Mouse (Mus musculus) gastrocnemius, postnatal 25 days (tissue): ENCODE results near the gene Gm11037. TPM values are rescaled to one million over a fixed set of nuclear protein-coding genes. Genes with fewer than 3 reads are reported as not detected.
A peak's percentile ranks its signal among the peaks of the same experiment; 100 is the strongest.

ENCODE experiments used
- DNase-seq: peaks from one replicate; pipeline ENCODE4 v3.0.0; 2022
- long read RNA-seq, 2 experiments: library from polyadenylated mRNA; stranded (forward); transcript quantifications; one replicate each; pipeline ENCODE4 v2.0.0; 2021
- total RNA-seq, 2 experiments: library from RNA; stranded (reverse); gene quantifications; 1 replicate in 1 of 2; 2 replicates in 1 of 2; pipeline ENCODE4 v1.2.3; 2021

Gm11037 gene
- total RNA-seq, result not detected
- long read RNA-seq, experiment 1, result 0 reads
- long read RNA-seq, experiment 2, result 0 reads

GRCm38 (mm10) chr2:131132930-131133547 is at the start of gene Gm11037:
Gene Gm11037 (plus strand): TSS chr2:131133497.
- DNase-seq, result no peak

GRCm38 (mm10) chr2:131084206-131084605 is 49.1 kb upstream of the Gm11037 start:
- DNase-seq, result no peak

DNA sequence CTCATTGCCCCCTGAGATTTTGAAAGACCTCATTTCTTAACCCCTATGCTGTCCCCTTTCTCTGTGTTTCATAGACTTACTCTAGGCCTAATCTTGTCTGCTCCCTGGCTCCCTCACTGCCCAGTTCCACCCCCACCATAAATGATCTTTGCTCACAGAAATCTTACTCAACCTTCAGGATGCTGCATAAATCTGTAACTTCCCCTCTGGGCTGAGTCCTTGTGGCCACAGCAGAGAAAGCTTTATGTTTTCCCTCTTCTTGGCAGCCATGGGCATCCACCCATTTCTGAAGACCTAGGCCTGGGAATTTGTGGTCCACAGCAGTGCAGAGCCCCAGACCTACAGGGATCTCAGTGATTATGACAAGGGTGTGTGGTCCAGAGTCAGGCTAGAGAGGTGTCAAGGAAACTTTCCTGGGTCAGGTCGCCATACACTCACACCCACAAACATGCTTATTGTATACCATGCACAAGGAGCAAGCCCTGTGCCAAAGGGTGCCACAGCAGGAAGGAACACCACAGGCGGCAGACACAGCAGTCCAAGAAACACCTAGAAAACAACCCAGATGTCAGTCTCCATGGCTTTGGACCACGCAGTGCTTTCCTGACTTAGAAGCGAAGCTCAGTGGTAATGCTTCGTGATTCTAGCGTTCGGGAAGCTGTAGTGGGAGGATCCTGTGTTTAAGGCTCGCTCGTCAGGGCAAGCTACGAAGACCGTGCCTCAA is 46.5 kb upstream of the Gm11037 start, which contains the start of gene Siglec1:
Siglec1 (minus strand) TSS at position 99 of the 724 bp plus-strand sequence.
- no peak for DNase-seq

DNA sequence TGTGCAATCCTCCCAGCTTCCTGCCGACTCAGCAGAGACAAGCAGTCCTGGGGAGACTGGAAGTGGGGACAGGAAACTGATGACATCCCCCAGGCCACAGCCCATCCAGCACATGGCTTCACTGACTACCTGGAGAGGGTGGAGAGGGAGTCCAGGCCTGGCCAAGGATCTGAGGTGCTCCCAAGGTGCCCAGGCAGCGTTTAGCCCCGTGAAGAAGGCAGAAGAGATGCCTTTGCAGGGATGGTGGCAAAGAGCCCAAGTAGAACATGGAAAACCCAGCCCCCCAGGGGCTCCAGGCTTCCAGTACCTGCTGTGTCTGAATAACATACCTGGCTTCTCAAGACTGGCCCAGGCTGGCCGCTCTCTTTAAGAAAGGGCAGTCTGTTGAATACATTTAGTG is 44.7 kb upstream of the Gm11037 start:
- DNase-seq, result no peak

DNA sequence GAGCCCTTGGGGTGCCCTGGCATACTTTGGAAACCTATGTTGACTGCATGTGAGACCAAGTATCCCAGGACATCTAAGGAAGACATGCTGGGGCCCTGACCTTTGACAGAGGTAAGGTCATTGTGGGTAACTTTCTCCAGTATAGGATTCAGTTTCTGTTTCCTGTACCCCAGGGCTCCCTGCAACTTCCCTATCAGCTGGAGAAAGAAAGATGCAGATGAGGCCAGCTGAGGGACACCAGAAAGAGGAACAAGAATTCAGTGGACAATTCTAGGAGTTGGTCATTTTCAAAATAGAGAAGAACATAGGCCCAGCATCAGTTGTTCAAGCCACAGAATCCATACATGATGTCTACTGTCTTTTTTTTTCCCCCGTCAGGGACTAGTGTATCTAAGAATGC is 43.7 kb upstream of the Gm11037 start:
- DNase-seq, result no peak

DNA sequence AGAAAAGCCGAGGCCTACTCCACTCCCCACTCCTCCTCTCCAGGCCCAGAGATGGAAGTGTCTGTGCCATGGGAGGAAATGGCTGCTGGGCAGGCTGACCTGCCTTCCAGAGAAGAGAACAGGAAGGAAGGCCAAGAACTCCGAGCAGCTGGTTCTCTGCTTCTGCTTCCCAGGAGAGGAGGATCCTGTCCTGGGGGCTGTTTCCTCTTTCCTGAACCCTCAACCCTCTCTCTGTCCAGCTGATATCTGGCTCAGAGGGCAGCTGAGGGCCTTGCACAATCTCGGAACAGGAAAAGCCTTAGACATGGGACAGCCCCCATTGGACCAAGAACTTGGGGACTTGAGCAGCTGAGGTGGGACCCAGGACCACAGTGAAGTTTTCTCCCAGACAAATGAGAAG is 42.4 kb upstream of the Gm11037 start:
- DNase-seq, result peak; percentile 16

DNA sequence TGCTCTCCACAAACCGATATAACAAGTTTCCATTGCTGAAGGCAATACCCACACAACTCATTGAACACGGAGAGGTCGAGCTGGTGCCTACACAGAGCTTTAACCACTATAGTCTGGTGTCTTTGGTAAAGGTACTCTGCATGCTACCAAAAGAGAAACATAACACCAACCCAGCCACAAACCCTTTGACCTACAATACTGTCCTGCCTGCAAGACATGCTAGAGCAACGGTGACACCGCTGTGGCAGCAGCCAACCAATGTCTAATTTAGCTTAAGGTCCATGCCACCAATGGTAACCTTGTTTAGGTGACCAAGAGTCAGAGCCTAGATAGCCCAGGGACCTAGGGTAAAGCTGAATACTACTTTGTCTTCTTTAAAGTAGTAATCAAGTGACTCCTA is 39.7 kb upstream of the Gm11037 start:
- no peak for DNase-seq

DNA sequence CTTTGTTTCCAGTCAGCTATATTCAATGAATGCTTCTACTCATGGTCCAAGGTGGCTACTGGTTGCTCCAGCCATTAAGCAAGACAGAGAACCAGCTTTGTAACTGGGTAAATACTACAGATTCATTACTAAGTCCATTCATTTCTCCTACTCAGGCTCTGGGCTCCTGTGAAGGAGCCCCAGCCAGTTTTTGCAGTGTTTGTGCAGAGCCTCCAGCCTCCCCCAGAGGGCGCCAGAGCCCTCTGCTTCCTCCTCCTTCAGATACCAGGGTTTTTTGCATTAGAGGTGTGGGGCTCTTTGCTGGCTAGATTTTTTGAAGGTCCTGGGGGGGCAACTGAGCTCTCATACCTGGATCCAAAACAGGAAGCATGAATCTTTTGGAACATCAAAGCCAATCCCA is 38.5 kb upstream of the Gm11037 start:
- peak; percentile 61 for DNase-seq

- peak; percentile 71 for DNase-seq
These were observed 37.0 kb upstream of the Gm11037 start for GRCm38 (mm10) chr2:131096101-131096795.

DNA sequence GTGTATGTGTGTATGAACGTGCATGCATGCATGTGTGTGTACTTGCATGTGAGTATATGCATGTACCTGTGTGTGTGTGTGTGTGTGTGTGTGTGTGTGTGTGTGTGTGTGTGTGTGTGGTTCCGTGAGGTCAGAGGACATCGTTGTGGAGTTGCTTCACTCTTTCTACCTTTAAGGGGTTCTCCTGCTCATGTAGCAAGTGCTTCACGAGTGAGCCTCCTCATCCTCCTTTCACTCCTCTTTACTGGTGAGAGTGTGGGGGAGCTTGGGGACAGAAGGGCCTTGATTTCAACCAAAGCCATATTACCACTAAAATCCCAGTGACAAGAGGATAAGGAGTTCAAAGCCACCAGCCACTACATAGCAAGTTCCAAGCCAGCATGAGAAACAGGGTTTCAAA is 36.2 kb upstream of the Gm11037 start:
- peak; percentile 3 for DNase-seq

- DNase-seq, result peak; percentile 3
These were observed 31.8 kb upstream of the Gm11037 start for GRCm38 (mm10) chr2:131101530-131101929.

DNA sequence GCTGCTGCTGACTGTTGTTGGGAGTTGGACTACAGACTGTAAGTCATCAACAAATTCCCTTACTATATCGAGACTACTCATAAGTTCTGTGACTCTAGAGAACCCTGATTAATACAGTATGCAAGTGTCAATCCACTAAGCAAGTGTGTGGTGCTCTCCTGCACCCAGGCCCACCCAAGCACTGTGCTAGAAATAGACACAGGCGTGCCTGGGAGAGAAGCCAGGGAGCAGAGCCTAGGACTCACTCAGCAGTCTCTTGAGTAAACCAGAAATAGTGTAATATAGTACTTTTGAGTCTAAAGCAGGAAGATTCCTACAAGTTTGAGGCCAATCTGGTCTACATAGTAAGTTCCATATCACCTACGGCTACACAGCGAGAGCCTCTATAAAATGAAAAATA is 29.3 kb upstream of the Gm11037 start:
- peak; percentile 41 for DNase-seq

- DNase-seq, result peak; percentile 2
These were observed 28.2 kb upstream of the Gm11037 start for GRCm38 (mm10) chr2:131105061-131105460.

DNA sequence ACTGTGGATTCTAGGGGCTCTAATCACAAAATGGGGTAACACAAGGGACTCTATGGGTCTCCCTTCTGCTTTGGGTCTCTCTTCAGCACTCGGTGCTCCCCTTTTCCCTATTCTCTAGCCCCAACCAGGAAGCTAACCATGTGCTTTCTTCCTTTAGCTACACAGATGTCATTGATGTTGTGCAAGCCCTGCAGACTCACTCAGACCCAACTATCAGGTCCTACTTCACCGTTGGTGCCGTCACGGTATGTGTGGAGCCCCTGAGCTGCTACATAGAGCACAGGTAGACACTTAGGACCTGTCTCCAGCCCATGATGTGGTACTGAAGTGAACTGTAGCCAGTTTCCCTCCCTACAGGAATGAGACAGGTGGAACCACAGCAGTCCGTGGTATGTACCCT is 27.3 kb upstream of the Gm11037 start:
- peak; percentile 1 for DNase-seq

DNA sequence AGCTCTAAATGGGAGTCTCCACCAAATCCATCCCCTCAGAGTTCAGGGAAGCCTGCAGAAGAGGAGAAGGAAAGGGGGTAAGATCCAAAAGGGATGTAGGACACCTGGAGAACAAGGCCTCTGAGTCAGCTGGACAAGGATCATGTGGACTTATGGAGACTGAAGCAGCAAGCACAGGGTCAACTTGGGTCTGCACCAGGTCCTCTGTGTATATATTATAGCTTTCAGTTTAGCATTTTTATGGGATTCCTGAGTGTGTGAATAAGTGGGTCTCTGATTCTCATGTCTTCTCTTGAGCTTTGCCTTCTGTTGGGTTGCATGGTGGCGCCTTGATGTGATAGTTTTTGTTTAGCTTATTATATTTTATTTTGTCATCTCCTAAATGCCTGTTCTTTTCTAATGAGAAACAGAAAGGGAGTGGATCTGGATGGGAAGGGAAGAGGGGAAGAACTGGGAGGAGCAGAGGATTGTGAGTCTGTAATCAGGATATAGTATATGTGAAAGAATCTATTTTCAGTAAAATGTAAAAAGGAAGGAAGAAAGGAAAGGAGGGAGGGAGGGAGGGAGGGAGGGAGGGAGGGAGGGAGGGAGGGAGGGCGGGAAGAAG is 14.2 kb upstream of the Gm11037 start:
- DNase-seq, result no peak

GRCm38 (mm10) chr2:131124166-131124565 is 9.1 kb upstream of the Gm11037 start:
- DNase-seq, result no peak

- DNase-seq, result no peak
These were observed 7.9 kb upstream of the Gm11037 start for GRCm38 (mm10) chr2:131125157-131125963.

DNA sequence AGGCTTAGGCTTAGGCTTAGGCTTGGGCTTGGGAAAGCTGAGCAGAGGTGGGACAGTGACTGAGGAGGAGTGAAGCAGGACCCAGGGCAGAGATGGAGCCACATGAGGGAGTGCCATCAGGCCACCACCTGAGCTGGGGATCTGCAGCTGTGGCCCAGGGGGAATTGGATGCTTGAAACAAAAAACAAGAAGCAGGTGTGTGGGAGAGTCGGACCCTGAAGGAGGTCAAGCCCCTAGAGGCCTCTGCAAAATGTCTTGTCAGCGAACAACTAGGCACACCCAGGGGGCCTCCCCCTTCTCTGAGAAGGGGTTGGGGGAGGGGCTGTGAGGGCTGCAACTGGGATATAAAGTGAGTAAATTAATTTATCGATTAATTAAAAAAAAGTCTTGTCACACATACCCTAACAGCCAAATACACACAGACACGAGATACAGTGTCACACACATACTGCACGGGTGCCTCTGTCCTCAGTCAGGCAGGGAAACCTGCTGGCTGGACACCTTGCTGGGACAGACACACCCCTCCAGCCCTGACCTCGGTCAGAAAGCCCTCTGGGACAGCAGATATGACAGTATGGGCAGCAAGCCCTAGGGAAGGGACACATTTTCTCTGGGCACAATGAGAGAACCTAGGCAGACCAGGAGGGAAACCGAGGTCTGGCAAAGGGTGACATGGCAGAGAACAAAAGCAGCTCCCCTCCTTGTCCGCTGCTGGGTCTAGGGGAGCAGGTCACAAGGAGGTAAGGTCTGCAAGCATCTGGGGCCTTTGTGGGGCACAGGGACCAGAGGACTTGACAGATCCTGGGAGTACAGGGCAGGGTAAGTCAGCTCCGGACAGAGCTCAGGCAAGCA is 7.1 kb upstream of the Gm11037 start:
- no peak for DNase-seq

- DNase-seq, result peak; percentile 80
These were observed 6.1 kb upstream of the Gm11037 start, which contains the start of gene Hspa12b for GRCm38 (mm10) chr2:131127161-131127730. Gene Hspa12b (plus strand): TSS chr2:131127280.

GRCm38 (mm10) chr2:131128211-131128610 is 5.1 kb upstream of the Gm11037 start:
- no peak for DNase-seq
